In genomic region chr5:34525663-34526476, GRCm38 (mm10) we compare ENCODE assay signal across 8 mouse cellular contexts. TPM values are rescaled to one million over a fixed set of nuclear protein-coding genes. Genes with fewer than 3 reads are reported as not detected.
DNase-seq lines count a peak whose midpoint lies in the region; ATAC-seq and TF ChIP-seq lines count a peak whose summit lies in the region.

TSS of gene Sh3bp2 (plus strand) at chr5:34525838.

- no peak for TF ChIP-seq CTCF in Patski (IDR thresholded peaks at IDR 0.05)

- H3K4me3 ChIP-seq in hindbrain, embryonic 13.5 days, result peak within 1 kb of the TSS; percentile 43

- in situ Hi-C loops in Patski (cut with MboI; ENCODE audit: low pct_unique_long_range_greater_than_20kb), result no loop called here

- H3K27ac ChIP-seq in hindbrain, embryonic 13.5 days, result no peak within 1 kb of the TSS

- H3K27me3 ChIP-seq in Patski, result no peaks in the 10 kb centered on the region
- H3K27me3 ChIP-seq in hindbrain, embryonic 13.5 days, result peaks cover 24% of the 10 kb centered on the region; the same call in 1 of the 2 replicates

- H3K4me2 ChIP-seq in hindbrain, embryonic 13.5 days, result peak within 1 kb of the TSS; percentile 61

- 4% methylated on average over 32 of the region's 38 CpGs for WGBS in hindbrain, embryonic 13.5 days

- CTCF ChIA-PET in Patski (lab: Charles Lee), result no interaction called here

- H3K9me3 ChIP-seq in hindbrain, embryonic 13.5 days, result no peaks in the 10 kb centered on the region

- peaks cover 10% of the 10 kb centered on the region; the same call in 1 of the 2 replicates for H3K4me1 ChIP-seq in hindbrain, embryonic 13.5 days (replicated peaks)

- POLR2A ChIA-PET in Patski (lab: Charles Lee), result interaction anchor here (0.5 kb wide), 1 partner anchor 301 kb away, joined by 3 read pairs; no protein-coding TSS in a partner anchor

- no peak for DNase-seq in Patski (ENCODE audit: low read depth, low spot score)
- DNase-seq in cerebellum, postnatal 14 days, result peak; percentile 86 to 87
- peak; percentile 55 to 58 for DNase-seq in frontal cortex, postnatal 25 days (ENCODE audit: low spot score in 2 of 2)
- peak; percentile 65 to 75 for DNase-seq in layer of hippocampus, postnatal 25 days (ENCODE audit: extremely low spot score in 1 of 2, low spot score in 1 of 2)
- DNase-seq in lung, postnatal 25 days (ENCODE audit: low spot score), result peak; percentile 96
- DNase-seq in retina, adult 2 months (ENCODE audit: low read depth, low spot score), result peak; percentile 57
- peak; percentile 98 for DNase-seq in thymus, postnatal 25 days

- ATAC-seq in Patski, result peak; percentile 51
- peak; percentile 88 for ATAC-seq in hindbrain, embryonic 13.5 days (ENCODE audit: low FRiP score)

- no peaks in the 10 kb centered on the region for H3K36me3 ChIP-seq in hindbrain, embryonic 13.5 days

- H3K9ac ChIP-seq in hindbrain, embryonic 13.5 days, result peak within 1 kb of the TSS; percentile 66

RNA-seq across cellular contexts. Expression of gene Sh3bp2, which starts in this region (rescaled TPM):
- polyA plus RNA-seq in Patski (2021), result 18.2 TPM
- 17.1 and 20.9 TPM in 2 replicates for polyA plus RNA-seq in hindbrain, embryonic 13.5 days (2015; fragmentation: Nextera tagmentation; extraction: Ambion mirVana)
- total RNA-seq in layer of hippocampus, postnatal 25 days (2021), result 1 to 10 TPM; 3.7 to 7.5 TPM
